Mouse (Mus musculus) mammary gland, adult 2 months (tissue): ENCODE measurements around the gene Mfsd4a. TPM values are rescaled to one million over a fixed set of nuclear protein-coding genes. Genes with fewer than 3 reads are reported as not detected.

Experiments used
- polyA plus RNA-seq: library from polyadenylated mRNA; depleted of rRNA; stranded (reverse); fragments of >200 nt; gene quantifications from 2 replicates; pipeline ENCODE4 v1.2.3, GENCODE M21; 2012; ENCODE audit warnings: low replicate concordance; rRNA removed

Gene Mfsd4a
- 4.3 and 9.2 TPM in 2 replicates for polyA plus RNA-seq

DNA sequence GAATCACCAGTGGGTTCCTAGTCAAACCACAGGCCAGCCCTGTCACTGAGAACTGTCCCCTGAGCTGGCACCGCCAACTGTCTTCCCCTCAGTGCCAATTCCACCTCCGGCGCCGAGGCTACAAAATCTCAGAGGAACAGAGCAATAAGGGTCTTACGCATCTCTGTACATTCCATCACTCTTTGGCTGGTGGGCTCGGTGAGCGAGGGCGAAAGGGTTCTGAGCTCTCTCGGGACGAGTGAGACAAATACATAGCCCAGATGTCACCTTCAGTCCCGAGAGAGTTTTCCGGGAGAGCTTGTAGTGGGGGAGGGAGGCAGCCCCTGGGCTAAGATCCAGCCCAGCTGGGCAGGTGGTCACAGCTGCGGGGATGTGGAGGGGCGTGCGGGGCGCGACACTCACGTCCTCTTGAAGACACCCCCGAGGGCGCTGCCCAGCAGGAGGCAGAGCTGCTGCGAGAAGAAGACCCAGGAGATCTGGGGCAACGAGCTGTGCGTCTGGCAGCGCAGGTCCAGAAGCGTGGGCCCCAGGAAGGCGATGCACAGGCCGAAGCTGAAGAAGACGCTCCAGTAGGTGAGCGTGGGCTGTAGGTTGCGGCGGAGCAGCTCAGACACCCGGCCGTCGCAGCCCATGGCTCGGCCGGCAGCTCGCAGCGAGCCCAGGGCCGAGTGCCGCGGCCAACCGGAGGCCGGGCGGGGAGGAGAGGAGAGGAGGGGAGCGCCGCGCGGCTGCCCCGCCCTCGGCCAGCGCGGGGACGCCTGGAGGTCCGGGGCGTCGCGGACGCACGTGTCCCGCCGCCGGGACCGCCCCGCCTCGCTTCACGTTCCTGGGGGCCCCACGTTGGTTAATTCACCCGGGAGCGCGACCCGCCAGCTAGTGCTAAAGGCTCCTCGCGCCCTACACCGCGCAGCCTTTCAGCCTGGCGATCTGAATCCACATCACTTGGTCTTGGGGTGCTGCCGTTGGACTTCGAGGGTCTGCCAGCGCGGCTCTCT lies at the start of gene Mfsd4a:
Gene Mfsd4a, minus strand, starts transcription at position 802 of the 995 bp plus-strand sequence.

DNA sequence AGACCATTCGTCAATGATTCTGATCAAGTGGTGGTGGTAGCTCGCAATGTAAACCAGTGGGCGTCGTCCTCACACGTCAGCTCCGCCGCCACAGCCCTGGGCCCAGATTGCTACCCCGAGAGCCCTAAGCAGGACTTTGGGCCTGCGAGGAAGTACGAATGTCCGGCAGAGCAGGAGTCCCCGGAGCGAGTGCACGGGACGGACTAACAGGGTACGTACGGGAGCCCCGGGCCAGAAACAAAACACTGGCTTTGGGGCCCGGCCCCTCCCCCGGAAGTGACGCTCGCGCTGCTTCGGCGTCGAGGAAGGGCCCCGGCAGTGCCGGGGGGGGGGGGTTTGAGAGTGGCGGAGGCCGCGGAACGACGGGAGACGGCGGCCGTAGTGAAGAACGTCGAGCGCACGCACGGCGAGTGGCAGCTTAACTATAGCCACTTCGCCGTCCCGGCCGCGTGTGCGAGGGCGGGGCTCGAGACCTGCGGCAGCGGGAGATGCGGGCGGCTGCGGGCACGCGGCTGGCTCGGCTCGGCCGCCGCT lies 60.5 kb downstream of the Mfsd4a start, which contains the start of gene Elk4:
Gene Elk4, plus strand, starts transcription at position 326 of the 534 bp plus-strand sequence.

Other genes starting within 250 kb of the Mfsd4a start
- gene Slc41a1, start 240.6 kb downstream of the Mfsd4a start, polyA plus RNA-seq: 56.5 and 58.7 TPM in 2 replicates
- gene Rab29, start 200.8 kb downstream of the Mfsd4a start, polyA plus RNA-seq: 24.1 and 41.9 TPM in 2 replicates
- 4.4 and 11.7 TPM in 2 replicates for gene Nucks1, start 157.5 kb downstream of the Mfsd4a start, polyA plus RNA-seq
- gene Slc45a3, start 105.1 kb downstream of the Mfsd4a start, polyA plus RNA-seq: 14.3 and 14.6 TPM in 2 replicates
- gene Elk4, start 60.5 kb downstream of the Mfsd4a start, polyA plus RNA-seq: 28.4 and 31.0 TPM in 2 replicates
- 22.3 and 23.9 TPM in 2 replicates for gene Cdk18, start 71.6 kb upstream of the Mfsd4a start, polyA plus RNA-seq
- not detected in 2 replicates for gene Lemd1, start 123.4 kb upstream of the Mfsd4a start, polyA plus RNA-seq
- 0.04 TPM in 1 of 2 replicates, not detected in the other for gene AC124108.1, start 123.4 kb upstream of the Mfsd4a start, polyA plus RNA-seq
- gene Gm10188, start 161.7 kb upstream of the Mfsd4a start, polyA plus RNA-seq: not detected in 2 replicates
- 0.22 and 0.30 TPM in 2 replicates for gene Klhdc8a, start 230.6 kb upstream of the Mfsd4a start, polyA plus RNA-seq
- gene Nuak2, start 248.1 kb upstream of the Mfsd4a start, polyA plus RNA-seq: 9.0 and 14.4 TPM in 2 replicates